In genomic region chr11:48799921-48800701, GRCm38 (mm10) we compare ENCODE assay signal across 8 mouse cellular contexts. TPM values are rescaled to one million over a fixed set of nuclear protein-coding genes. Genes with fewer than 3 reads are reported as not detected.
A peak's percentile ranks its signal among the peaks of the same experiment; 100 is the strongest.
DNase-seq lines count a peak whose midpoint lies in the region; ATAC-seq lines count a peak whose summit lies in the region.

Gene Rack1, plus strand, starts transcription at chr11:48800332.

- H3K36me3 ChIP-seq in intestine, embryonic 14.5 days (ENCODE audit: control insufficient read depth, insufficient read depth, low read length), result peaks cover 40% of the 10 kb centered on the region

- H3K9me3 ChIP-seq in intestine, embryonic 14.5 days (ENCODE audit: control insufficient read depth, low read length), result no peaks in the 10 kb centered on the region

- H3K9ac ChIP-seq in intestine, embryonic 14.5 days (ENCODE audit: low read length), result peak within 1 kb of the TSS; percentile 97

- under 1% methylated on average over 47 of the region's 47 CpGs for WGBS in intestine, embryonic 14.5 days

- H3K4me3 ChIP-seq in intestine, embryonic 14.5 days (ENCODE audit: low read depth, low read length), result peak within 1 kb of the TSS; percentile 97

- peak; percentile 90 for ATAC-seq in intestine, embryonic 14.5 days (replicated peaks; ENCODE audit: low FRiP score, low TSS enrichment, low read depth)
- ATAC-seq in megakaryocyte progenitor cell, adult 5-6 weeks (replicated peaks; ENCODE audit: poor library complexity), result peak; percentile 83

- H3K4me1 ChIP-seq in intestine, embryonic 14.5 days (replicated peaks; ENCODE audit: control insufficient read depth, insufficient read depth, low read length), result peaks cover 11% of the 10 kb centered on the region

- DNase-seq in adrenal gland, adult 2 months, result peak; percentile 94
- DNase-seq in embryo, embryonic 11 days, result peak; percentile 94
- peak; percentile 88 for DNase-seq in gastrocnemius, postnatal 25 days
- peak; percentile 98 for DNase-seq in intestine, embryonic 14.5 days (ENCODE audit: low spot score)
- DNase-seq in left cerebral cortex, postnatal 10 days (ENCODE audit: extremely low spot score in 1 of 2, low spot score in 2 of 2), result peak; percentile 88 to 91
- DNase-seq in right cerebral cortex, postnatal 10 days (ENCODE audit: low spot score in 2 of 2), result peak; percentile 92 to 93
- DNase-seq in urinary bladder, postnatal 14 days (ENCODE audit: low spot score), result peak; percentile 87

- H3K27me3 ChIP-seq in intestine, embryonic 14.5 days (replicated peaks; ENCODE audit: control insufficient read depth, insufficient read depth, low read length), result no peaks in the 10 kb centered on the region

- H3K4me2 ChIP-seq in intestine, embryonic 14.5 days (ENCODE audit: low read length), result peak within 1 kb of the TSS; percentile 88

- peak within 1 kb of the TSS; percentile 93 for H3K27ac ChIP-seq in intestine, embryonic 14.5 days (ENCODE audit: low read depth)

- intact Hi-C loops in left cerebral cortex, postnatal 10 days (cut with DNase I), result loop anchor here (2.0 to 10.0 kb wide), 2 partner anchors 15 to 465 kb away; no protein-coding TSS in a partner anchor

RNA-seq across cellular contexts. Expression of gene Rack1, which starts in this region (rescaled TPM):
- 100 to 1,000 TPM; 663 to 695 TPM for total RNA-seq in adrenal gland, adult 2 months (2021)
- polyA plus RNA-seq in adrenal gland, adult 2 months (2012; rRNA removed), result 1,357 and 1,385 TPM in 2 replicates
- 100 to 1,000 TPM; 321 to 324 TPM for total RNA-seq in gastrocnemius, postnatal 25 days (2021)
- polyA plus RNA-seq in intestine, embryonic 14.5 days (2014; fragmentation: Nextera tagmentation; extraction: Ambion mirVana), result 1,049 and 1,145 TPM in 2 replicates
- 100 to 1,000 TPM; 345 to 360 TPM for total RNA-seq in left cerebral cortex, postnatal 10 days (2021)
- total RNA-seq in megakaryocyte progenitor cell, adult 5-6 weeks (2015), result 3,057 and 3,071 TPM in 2 replicates
- total RNA-seq in megakaryocyte progenitor cell, adult 5-6 weeks (2017), result 1,485 and 1,729 TPM in 2 replicates

Comparison
In these comparisons a context has a peak if more than half of its experiments do, and no peak if none do; other contexts are left out.
1. Peak in every context shown above with its lines: DNase-seq, ATAC-seq, H3K4me3 ChIP-seq and H3K27ac ChIP-seq.